Mouse (Mus musculus): Measurements from ENCODE around the gene Vmn1r210.
"Not testable (repeated sequence)": the region's sequence is repeated elsewhere in the genome, so short reads cannot be mapped to it uniquely, and the experiment has no call there.

The Vmn1r210 gene

DNA sequence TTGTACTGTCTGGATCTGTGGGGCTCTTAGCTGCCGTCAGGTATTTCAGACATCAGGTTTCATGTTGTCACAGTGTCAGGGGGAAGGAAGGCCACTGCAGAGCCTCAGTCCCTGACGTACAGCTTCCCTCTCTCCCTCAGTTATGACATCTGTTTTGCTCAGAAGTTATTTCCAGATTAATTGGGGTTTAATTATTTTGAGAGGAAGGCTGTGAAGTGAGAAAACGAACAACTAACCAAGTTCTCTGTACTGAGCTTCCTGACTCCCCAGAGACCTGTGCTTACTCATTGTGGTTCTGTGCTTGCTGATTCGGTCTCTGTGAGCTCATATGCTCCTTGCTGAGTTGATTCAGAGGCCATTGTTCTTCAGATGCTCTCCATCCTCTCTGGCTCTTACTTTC, at the start of gene Vmn1r210:
Gene Vmn1r210 (minus strand): TSS at position 101 of the 400 bp plus-strand sequence.
- DNase-seq: no peak

DNA sequence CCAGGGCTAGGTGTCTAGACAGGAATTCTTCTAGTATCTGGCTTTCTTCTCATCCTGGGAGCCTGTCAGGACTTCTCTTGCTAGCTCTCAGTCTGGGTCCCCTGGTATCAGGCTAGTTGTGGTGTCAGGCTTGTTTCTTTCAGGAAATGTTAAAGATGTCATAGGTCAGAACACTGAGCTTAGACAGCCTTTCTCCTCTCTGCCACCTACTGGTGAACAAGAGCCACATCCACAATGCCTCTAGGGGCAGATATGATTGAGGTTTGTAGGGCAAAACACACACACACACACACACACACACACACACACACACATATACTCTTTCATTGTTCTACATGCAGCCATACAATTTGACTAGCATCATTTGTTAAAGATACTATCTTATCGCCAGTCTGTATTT, 48.1 kb upstream of the Vmn1r210 start:
- no peak for DNase-seq

DNA sequence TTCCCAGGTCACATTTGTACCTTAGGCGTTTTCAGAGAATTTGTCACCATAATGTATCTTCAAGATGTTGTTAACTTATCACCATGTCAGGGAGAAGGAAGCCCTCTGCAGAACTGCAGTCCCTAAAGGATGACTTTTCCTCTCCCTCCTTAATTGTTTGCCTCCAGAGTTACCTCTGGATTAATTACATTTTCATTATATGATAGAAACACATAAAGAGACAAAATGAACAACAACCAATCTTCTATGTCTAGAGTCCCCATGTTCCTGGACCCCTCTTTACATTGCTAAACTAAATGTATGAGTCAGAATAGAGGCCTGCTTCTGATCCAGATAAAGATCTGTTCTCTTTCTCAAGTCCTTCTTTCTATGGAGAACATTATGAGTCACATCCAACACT, 26.3 kb upstream of the Vmn1r210 start, which contains the start of gene Vmn1r211:
Gene Vmn1r211 (minus strand): TSS at position 101 of the 400 bp plus-strand sequence.
- no peak for DNase-seq

- no peak for DNase-seq
Observed at GRCm38 (mm10) chr13:22854760-22855159, 23.6 kb upstream of the Vmn1r210 start.

- no peak for DNase-seq
Observed at GRCm38 (mm10) chr13:22846798-22847197, 15.7 kb upstream of the Vmn1r210 start.

GRCm38 (mm10) chr13:22844304-22844703, 13.2 kb upstream of the Vmn1r210 start:
- DNase-seq: not testable (repeated sequence)

- not testable (repeated sequence) for DNase-seq
Observed at GRCm38 (mm10) chr13:22829395-22829794, 1.8 kb downstream of the Vmn1r210 start.

DNA sequence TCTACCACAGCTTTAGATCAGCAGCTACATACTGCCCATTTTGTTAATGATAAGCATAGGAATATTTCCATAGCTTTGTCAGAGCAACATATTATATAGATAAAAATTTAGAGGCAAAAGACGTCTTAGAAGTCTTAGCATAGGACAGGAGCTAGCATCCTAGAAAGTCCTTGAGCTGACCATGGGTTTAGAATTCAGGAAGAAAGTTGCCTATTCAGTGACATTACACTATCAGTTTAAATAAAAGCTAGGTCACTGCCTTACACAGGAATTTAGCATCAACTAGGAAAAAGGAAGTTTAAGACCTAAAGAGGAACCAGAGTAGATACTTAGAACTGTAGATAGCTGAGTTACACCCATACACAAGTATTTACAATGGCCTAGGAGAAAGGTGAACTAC, 9.5 kb downstream of the Vmn1r210 start:
- DNase-seq: not testable (repeated sequence)

DNA sequence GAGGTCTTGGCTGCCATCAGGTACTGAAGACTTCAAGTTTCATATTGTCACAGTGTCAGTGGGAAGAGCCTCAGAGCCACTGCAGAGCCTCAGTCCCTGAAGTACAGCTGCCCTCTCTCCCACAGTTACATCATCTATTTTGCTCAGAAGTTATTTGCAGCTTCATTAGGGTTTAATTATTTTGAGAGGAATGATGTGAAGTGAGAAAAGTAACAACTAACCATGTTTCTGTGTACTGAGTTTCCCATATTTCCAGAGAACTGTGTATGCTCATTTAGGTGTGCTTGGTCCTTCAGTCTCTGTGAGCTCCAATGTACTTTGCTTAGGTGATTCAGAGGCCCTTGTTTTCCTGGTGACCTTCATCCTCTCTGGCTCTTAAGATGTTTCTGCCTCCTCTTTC, 21.6 kb downstream of the Vmn1r210 start, which contains the start of gene Vmn1r209:
Gene Vmn1r209 (minus strand): TSS at position 101 of the 400 bp plus-strand sequence.
- not testable (repeated sequence) for DNase-seq

DNA sequence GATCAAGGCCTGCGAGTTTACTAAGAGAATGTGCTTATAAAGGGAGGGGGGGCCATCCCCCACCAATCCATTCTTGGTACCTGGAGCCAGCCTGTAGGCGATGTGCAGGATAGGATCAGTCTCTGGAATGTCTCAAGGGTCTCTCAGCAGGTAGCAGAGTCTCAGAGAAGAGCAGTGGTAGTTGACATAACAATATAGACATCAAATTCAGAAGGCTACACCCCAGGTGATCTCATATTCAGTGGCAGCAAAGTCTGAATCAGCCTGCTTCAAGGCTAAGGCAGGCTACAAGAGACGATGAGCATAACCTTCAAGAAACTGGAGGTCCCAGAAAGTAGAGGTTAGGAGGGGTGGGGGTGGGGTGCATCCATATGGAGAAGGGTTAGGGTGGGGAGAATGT, 43.1 kb downstream of the Vmn1r210 start:
- DNase-seq: not testable (repeated sequence)

GRCm38 (mm10) chr13:22784159-22784558, 47.0 kb downstream of the Vmn1r210 start:
- not testable (repeated sequence) for DNase-seq

DNA sequence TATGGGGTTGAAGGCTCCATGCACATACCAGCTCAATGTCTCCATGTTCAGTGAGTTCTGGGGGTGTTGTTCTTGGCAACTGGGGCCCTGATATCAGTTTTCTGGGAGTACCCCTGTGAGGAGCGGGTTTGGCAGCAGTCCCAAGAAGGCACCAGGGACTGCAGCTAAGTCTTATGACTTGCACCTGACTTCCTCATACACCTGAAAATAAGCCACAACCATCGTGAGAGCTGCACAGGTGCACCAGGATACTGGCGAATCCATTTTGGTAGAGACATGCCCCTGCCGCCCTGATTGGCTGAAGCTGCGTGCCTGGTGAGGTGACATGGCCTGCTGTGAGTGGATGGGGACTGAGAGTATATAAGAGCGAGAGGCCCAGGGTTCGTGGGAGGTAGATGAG, 53.8 kb downstream of the Vmn1r210 start, which contains the start of gene Vmn1r208:
Gene Vmn1r208 (minus strand): TSS at position 101 of the 400 bp plus-strand sequence.
- not testable (repeated sequence) for DNase-seq

All from B cell, adult 2 months (primary cell).